Comparison of ENCODE assay signal across 18 mouse cellular contexts in genomic region chr9:42793581-42793980, GRCm38 (mm10).
"Had no signal": no experiment of that assay in that cellular context is flagged by ENCODE, and none has a peak within 500 bp of the region (broad histone marks: within the 10 kb centered on the region; RNA-seq: fewer than 3 reads in every experiment).

No protein-coding gene starts in this region.

- H3K36me3 ChIP-seq: liver, embryonic 12.5 days; lung, embryonic 15.5 days; midbrain, embryonic 10.5 days; midbrain, embryonic 12.5 days; neural tube, embryonic 13.5 days; neural tube, embryonic 15.5 days had no signal

- H3K27ac ChIP-seq: liver, embryonic 12.5 days; liver, embryonic 14.5 days; lung, embryonic 15.5 days; midbrain, embryonic 10.5 days; midbrain, embryonic 12.5 days; neural tube, embryonic 13.5 days; neural tube, embryonic 15.5 days had no signal

- H3K9me3 ChIP-seq: liver, embryonic 12.5 days; lung, embryonic 15.5 days; midbrain, embryonic 10.5 days; midbrain, embryonic 12.5 days; neural tube, embryonic 13.5 days; neural tube, embryonic 15.5 days had no signal

- H3K4me2 ChIP-seq: liver, embryonic 12.5 days; lung, embryonic 15.5 days; midbrain, embryonic 12.5 days; neural tube, embryonic 13.5 days; neural tube, embryonic 15.5 days had no signal

- H3K4me3 ChIP-seq: liver, embryonic 12.5 days; lung, embryonic 15.5 days; midbrain, embryonic 10.5 days; midbrain, embryonic 12.5 days; myocyte; neural tube, embryonic 13.5 days; neural tube, embryonic 15.5 days had no signal

- H3K9ac ChIP-seq: liver, embryonic 12.5 days; liver, embryonic 14.5 days; lung, embryonic 15.5 days; midbrain, embryonic 12.5 days; neural tube, embryonic 13.5 days; neural tube, embryonic 15.5 days had no signal

- H3K4me1 ChIP-seq: liver, embryonic 12.5 days had no signal

- ATAC-seq: liver, embryonic 12.5 days; midbrain, embryonic 16.5 days had no signal

- DNase-seq: midbrain, embryonic 14.5 days; retina, postnatal 1 day; right cerebral cortex, adult 18-20 months; right cerebral cortex, postnatal 25 days; right cerebral cortex, postnatal 4 days; spleen, adult 18-20 months; thymus, adult 18-20 months; thymus, postnatal 14 days; thymus, postnatal 36 days had no signal
